Mouse (Mus musculus) mature B cell (primary cell): Measurements from ENCODE around the gene Terb1.

Experiments used
- in situ Hi-C: fragments of 300-500 bp; cut with MboI; formaldehyde crosslinking; loops from 2 replicates; pipeline ENCODE4 v1.14.3; 2019

The Terb1 gene

DNA sequence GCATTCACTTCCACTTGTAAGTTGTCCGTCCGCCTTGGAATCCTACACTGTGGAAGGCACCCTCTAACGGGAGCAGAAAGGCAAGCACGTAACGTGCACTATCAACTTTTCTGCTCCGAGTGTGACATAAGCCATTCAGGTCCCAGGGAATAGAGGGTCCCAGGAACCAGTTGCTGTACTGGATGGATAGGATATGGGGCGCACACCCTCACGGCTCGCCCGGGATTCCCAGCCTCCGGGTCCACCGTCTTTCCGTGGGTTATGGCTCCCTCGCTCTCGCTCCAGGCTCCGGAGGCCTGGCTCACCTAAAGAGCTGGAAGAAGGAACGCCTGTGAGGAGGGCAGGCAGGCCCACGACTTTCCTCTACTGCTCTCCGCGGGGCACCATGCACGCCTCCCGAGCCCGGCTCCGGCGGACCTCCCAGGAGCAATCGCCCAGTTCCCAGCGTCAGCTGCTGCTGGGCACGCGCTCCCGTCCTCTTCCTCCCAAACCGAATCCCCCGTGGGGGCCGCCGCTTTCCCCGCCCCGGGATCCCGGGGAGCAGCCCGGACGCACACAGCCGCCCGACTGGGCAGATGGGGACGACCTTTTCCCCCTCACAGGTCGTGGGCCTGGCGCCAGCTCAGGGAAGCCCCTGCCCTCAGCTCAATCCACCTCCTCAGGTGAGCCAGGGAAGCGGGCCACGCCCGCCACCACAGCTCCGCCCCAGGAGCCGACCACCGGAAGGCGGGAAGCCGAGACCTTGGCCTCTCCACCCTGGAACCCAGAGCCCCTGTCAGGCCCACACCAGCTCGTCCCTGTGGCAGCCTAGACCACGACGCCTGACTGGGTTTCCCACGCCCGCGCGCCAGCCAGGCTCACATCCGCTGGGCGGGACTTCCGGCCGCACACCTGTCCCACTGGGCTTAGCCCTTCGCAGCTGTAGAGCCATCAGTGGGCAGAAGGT is at the start of gene Terb1:
TSS of gene Terb1 (minus strand) at position 850 of the 946 bp plus-strand sequence.
- in situ Hi-C loops: no loop called here

GRCm38 (mm10) chr8:104557226-104557625 is 47.5 kb upstream of the Terb1 start:
- in situ Hi-C loops: no loop called here

GRCm38 (mm10) chr8:104555191-104555590 is 45.5 kb upstream of the Terb1 start:
- in situ Hi-C loops: no loop called here

DNA sequence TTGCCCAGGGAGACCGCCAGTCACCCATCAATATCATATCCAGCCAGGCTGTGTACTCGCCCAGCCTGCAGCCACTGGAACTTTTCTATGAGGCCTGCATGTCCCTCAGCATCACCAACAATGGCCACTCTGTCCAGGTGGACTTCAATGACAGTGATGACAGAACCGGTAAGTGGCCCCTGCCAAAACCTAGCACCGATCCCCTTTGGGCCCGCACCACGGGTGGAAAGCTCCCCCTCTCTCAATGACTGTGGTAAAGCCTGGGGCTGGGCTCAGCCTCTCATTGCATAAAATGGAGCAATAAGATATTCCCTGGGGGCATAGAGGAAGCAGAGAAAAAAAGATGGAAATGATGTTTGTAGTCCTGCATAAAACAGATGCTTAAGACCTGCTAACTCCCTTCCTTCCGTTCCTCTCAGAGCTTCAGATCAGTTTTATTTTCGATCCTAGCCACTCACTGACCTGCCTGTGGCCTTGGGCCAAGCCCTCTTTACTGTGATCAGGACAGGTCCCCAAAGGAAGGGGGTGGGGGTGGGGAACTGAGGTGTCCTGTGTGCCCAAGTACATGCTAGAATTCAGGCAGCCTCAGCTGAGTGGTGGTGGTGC is 33.8 kb upstream of the Terb1 start:
- in situ Hi-C loops: no loop called here

- in situ Hi-C loops: no loop called here
These were observed 32.5 kb upstream of the Terb1 start for GRCm38 (mm10) chr8:104542160-104542559.

GRCm38 (mm10) chr8:104541515-104541880 is 31.8 kb upstream of the Terb1 start:
- in situ Hi-C loops: no loop called here

- in situ Hi-C loops: no loop called here
These were observed 31.2 kb upstream of the Terb1 start for GRCm38 (mm10) chr8:104540710-104541514.

GRCm38 (mm10) chr8:104540238-104540637 is 30.5 kb upstream of the Terb1 start:
- in situ Hi-C loops: no loop called here

DNA sequence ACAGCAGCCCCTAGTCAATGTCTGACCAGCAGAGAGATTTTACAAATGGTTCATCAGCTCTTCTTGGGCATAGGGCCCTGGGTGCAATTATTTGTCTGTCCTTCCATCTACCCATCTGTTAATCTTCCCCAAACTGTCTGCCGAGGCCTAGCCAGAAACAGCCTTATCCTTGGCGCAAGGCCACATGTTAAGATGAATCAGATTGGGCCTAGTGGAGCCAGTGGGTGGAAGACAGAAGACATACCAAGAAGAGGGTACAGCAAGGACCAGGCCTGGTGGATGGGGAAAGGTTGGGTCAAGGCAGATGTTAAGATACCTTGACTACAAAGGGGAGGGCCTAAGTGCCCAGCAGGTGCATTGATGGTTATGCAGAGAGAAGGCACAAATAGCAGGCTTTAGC is 29.9 kb upstream of the Terb1 start:
- in situ Hi-C loops: no loop called here

- in situ Hi-C loops: no loop called here
These were observed 29.2 kb upstream of the Terb1 start for GRCm38 (mm10) chr8:104538896-104539295.

GRCm38 (mm10) chr8:104536028-104536427 is 26.3 kb upstream of the Terb1 start:
- in situ Hi-C loops: no loop called here

- in situ Hi-C loops: no loop called here
These were observed 25.7 kb upstream of the Terb1 start for GRCm38 (mm10) chr8:104535378-104535777.

DNA sequence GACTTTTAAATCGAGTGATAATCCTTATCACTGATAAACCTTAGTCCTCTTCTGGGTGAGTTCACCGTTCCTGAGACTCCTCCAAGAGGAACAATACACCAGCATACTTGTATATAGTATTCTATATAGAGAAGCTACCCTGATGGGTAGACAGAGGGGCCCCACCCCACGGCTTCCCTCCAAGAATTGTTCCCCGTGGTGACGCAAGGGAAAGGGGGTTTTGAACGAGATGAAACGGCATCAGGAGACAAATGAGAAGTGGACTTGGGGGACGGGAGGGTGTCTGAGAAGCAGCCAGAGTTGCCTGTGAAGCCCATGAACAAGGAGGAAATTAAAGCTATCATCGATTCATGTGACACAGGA is 25.1 kb upstream of the Terb1 start:
- in situ Hi-C loops: no loop called here

DNA sequence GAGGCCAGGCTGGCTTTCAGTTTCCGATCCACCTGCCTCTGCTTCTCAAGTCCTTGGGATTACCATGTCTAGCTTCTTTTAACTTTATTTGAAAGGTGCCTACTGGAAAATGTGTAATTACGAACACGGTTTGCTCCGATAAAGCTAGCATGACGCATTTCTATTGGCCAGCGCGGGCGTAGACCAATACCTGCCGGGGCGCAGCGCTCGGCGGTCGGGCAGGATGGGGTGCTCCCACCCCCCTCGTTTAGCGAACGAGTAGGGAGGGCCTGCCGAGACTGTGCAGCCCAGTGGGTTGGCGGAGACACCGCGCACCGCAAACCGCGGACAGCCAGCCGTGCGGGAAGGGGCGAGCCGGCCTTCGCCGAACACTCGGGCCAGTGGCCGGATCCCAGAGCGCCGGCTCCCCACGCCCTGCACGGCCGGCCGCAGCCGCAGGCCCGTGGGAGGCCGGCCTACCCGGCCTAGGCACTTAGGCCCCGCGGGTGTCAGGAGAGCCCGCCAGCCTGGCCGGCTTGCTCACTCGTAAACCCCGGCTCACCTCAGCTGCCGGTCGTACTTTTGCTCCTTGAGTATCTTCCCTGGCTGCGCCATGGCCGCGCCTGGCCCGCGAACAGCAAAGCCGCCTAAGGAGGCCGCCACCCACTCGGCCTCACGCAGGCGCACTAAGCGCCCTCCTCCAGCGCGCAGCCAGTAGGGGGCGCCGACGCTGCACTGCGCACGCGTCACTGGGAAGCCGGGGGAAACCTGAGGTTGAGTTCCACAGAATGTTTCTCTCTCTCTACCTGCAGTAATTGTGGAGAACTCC is 24.5 kb upstream of the Terb1 start, which contains the start of the genes Nae1 and Car7:
TSS of gene Nae1 (minus strand) at position 667 of the 808 bp plus-strand sequence.
TSS of gene Car7 (plus strand) at position 719 of the 808 bp plus-strand sequence.
- in situ Hi-C loops: no loop called here

DNA sequence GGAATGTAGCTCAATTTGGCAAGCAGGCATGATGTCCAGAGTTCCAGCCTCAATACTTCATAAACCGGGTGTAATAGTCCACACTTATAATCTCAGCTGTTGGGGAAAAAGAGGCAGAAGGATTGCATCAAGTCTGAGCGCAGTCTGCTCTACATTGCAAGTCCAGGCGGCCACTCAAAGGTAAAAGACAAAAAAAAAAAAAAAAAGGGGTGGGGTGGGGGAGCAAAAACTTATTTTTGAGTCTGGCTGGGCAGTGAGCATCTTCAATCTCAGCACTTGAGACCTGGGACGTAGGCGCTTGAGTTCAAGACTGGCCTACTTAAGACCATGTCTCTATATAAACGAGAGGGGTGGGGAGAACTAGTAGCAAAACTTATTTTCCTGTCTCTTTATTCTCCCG is 23.8 kb upstream of the Terb1 start:
- in situ Hi-C loops: no loop called here

- in situ Hi-C loops: no loop called here
These were observed 20.0 kb upstream of the Terb1 start for GRCm38 (mm10) chr8:104529671-104530070.

DNA sequence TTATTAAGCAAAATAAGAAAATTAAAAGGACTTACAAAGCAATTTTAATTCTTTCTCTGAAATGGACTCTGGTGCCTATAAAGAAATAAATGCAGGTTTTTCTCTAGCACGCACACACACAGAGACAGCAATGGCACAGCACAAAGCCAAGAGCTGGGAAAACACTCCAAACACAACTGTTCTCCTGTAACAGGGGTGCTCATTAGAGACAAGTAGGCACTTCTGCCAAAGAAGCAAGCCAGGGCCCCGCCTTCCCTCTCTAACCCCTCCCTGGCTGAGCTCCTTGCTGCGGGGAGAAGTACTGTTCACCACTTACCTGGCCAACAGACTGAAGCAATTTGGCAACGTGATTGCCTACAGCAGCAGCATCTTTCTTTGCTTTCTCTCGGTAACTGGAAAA is 8.2 kb upstream of the Terb1 start:
- in situ Hi-C loops: no loop called here

- in situ Hi-C loops: no loop called here
These were observed 424 bp upstream of the Terb1 start for GRCm38 (mm10) chr8:104510134-104510533.

GRCm38 (mm10) chr8:104479091-104479490 is 30.6 kb downstream of the Terb1 start:
- in situ Hi-C loops: no loop called here

- in situ Hi-C loops: no loop called here
These were observed 37.2 kb downstream of the Terb1 start for GRCm38 (mm10) chr8:104472465-104472864.

- in situ Hi-C loops: no loop called here
These were observed 42.2 kb downstream of the Terb1 start for GRCm38 (mm10) chr8:104467463-104467862.
